Mouse (Mus musculus) kidney, adult 18-20 months (tissue): Measurements from ENCODE around the gene Rfx6.

Source experiments
- DNase-seq: peaks from one replicate; pipeline ENCODE4 v3.0.0; 2021

Rfx6 gene

DNA sequence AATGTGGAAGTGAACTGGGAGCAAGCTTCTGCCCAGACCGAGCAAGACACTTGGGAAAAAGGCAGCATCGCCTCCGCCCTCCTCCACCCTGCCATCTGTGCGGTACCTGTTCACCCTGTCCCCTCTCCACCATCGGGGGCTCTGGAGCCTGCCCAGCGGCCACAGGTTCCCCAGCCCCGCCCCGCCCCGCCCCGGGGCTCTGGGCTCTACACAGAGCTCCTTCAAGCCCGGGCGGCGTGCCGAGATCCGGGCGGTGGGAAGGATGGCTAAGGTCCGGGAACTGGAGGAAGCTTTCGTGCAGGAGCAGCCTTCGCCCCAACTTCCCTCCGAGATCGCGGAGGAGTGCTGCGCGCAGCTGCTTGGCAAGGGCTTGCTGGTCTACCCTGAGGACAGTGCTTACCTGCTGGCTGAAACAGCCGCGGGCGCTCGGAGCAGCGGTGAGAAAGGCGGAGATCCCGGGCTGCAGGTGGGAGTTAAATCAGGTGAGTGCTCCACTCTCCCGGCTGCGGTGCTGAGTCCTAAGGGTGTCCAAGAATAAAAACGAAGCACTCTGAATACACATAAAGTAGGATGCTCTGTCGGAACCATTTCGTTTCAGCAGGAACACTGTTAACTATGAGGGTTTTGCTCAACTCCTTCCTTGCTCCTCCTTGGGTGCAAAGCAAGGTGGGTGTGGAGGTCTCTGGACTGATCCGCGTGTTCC is at the start of gene Rfx6:
TSS of gene Rfx6 (plus strand) at position 209 of the 703 bp plus-strand sequence.
- peak; percentile 18 for DNase-seq

- DNase-seq = no peak
Measured at GRCm38 (mm10) chr10:51631411-51632136, 46.0 kb upstream of the Rfx6 start, which contains the start of gene Gprc6a. Gene Gprc6a, minus strand, starts transcription at chr10:51631461.

GRCm38 (mm10) chr10:51649506-51650221 is 27.9 kb upstream of the Rfx6 start:
- no peak for DNase-seq

DNA sequence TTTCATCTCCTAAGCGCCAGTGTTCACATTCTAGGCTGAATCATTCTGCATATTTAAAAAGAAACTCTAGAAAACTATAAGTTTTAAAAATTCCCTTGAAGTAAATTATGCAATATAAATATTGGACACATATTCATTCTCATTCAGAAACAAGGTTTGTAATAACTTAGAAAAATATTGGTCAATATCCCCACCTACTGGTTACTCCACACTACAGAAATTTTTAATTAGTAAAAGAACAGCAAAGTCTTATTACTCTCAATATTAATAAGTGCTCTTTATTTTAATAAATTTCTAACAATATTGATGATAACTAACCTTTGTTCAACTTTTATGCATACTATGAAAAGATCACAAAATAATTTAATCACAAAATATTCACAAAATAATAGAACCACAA is 20.2 kb upstream of the Rfx6 start:
- DNase-seq = no peak

- no peak for DNase-seq
Measured at GRCm38 (mm10) chr10:51669334-51669733, 8.2 kb upstream of the Rfx6 start.

GRCm38 (mm10) chr10:51671583-51671982 is 6.0 kb upstream of the Rfx6 start:
- no peak for DNase-seq

DNA sequence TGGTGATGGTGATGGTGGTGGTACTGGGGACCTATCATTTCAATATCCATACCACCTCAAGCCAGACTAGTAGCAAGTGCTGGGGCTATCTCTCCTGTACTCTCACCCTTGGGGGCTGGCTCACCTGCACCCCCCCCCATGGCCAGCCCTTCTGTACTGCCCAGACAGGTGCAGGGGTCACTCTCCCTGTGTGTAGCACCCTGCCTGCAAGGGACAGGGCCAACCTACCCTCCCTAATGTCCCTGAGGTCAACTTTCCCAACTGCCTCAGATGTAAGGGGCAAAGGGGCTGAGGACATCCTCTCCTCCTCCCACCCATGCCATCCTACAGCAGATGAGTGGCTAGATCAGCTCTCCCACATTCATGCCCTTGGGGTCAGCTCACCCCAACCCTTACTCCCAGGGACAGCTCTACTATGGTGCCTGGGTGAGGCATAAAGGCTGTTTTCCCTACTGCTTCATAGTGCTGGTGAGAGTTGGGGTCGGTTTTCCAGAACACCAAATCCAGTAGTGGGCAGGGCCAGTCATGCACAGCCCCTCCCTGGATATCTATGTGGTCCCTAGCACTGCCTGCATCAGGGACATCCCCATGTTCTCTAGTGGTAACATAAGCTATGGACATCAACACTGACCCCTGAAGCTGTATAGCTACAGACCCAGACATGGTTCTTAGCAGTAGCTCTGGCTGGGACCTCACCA is 5.3 kb upstream of the Rfx6 start:
- DNase-seq = no peak

- no peak for DNase-seq
Measured at GRCm38 (mm10) chr10:51678251-51678639, 689 bp downstream of the Rfx6 start.

DNA sequence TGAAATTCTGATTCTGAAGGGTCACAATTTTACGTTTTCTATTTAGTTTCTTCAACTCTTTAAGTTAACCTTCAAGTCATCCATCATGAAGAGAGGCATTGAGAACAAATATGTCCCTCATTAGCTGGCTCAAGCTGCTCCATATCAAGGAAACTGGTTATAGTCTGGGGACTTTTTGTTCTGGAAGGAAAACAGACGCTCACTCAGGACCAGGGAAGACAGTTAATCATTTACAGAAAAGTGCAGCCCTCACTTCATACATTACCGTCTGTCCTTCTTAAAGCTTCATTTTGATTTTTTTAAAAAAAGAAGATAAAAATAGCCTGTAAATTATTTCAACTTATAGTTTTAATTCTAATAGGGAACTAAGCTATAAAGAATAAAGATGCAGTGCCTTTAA is 43.3 kb downstream of the Rfx6 start:
- DNase-seq = no peak

GRCm38 (mm10) chr10:51761436-51761835 is 83.9 kb downstream of the Rfx6 start:
- no peak for DNase-seq

- no peak for DNase-seq
Measured at GRCm38 (mm10) chr10:51763241-51763640, 85.7 kb downstream of the Rfx6 start.

DNA sequence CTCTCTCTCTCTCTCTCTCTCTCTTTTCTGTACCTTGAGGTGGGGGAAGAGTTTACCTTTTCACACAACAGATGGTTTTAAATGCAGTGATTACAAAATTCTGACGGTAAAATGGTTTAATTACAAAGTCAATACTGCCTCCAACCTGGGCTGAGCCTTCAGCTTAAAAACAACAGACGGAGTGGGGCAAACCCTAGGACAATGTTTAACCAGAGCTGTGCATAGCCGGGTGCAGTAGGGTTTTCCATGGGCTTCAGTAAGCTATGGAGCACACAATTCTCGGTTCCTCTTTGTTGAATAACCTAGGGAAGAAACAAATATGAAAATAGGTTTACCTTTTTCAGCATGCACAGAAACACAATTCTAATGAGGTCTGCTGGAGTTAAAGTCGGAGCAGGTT is 90.9 kb downstream of the Rfx6 start:
- peak; percentile 3 for DNase-seq

GRCm38 (mm10) chr10:51769252-51769651 is 91.7 kb downstream of the Rfx6 start:
- DNase-seq = no peak

- DNase-seq = no peak
Measured at GRCm38 (mm10) chr10:51779648-51780047, 102.1 kb downstream of the Rfx6 start.
